20 mouse cellular contexts compared by ENCODE assay signal in the genomic region with DNA sequence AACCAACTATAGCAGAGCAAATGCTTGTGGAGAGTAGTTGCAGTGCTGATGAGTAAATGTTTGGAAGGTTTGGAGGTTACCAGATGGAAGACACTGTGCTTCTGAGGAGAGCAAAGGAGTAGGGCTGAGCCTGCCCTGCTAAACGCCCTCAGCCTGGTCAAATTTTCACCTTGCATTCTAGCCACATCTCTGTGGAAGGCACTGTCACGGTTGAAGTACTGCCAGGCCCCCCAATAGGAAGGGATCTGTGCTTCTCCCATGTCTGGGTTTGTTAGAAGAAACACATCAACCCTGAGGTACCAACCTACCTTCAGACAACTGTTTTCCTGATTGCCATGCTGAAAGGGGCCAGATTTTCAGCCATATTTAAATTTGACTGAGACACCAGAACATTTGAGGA.
DNase-seq lines count a peak whose midpoint lies in the region; ATAC-seq lines count a peak whose summit lies in the region.
"Had no signal": no experiment of that assay in that cellular context is flagged by ENCODE, and none has a peak within 500 bp of the region (broad histone marks: within the 10 kb centered on the region; RNA-seq: fewer than 3 reads in every experiment).

No protein-coding gene starts in this region.

- H3K9ac ChIP-seq in forebrain, embryonic 12.5 days, result no peak overlapping the region
- H3K9ac ChIP-seq: embryonic facial prominence, embryonic 12.5 days had no signal

- ATAC-seq in cerebellum, adult (ENCODE audit: insufficient number of reproducible peaks, low FRiP score, low TSS enrichment), result 0 out of 2 replicates have a peak, but pooled peaks have one; percentile 36
- no peak for ATAC-seq in forebrain, embryonic 12.5 days (ENCODE audit: low FRiP score)
- ATAC-seq: activated CD4-positive, CD25-positive, alpha-beta regulatory T cell, adult 4 months; CD4-positive, CD25-positive, alpha-beta regulatory T cell, adult 4 months; forebrain, embryonic 14.5 days; forebrain, embryonic 16.5 days; Patski had no signal

- no peak overlapping the region for H3K27ac ChIP-seq in forebrain, embryonic 12.5 days
- H3K27ac ChIP-seq: embryonic facial prominence, embryonic 10.5 days; embryonic facial prominence, embryonic 12.5 days; gastrocnemius, adult 2 months had no signal

- no peaks in the 10 kb centered on the region for H3K9me3 ChIP-seq in forebrain, embryonic 12.5 days
- H3K9me3 ChIP-seq: embryonic facial prominence, embryonic 10.5 days; embryonic facial prominence, embryonic 12.5 days; G1E had no signal

- no peak overlapping the region for H3K4me3 ChIP-seq in forebrain, embryonic 12.5 days (replicated peaks)
- H3K4me3 ChIP-seq: embryonic facial prominence, embryonic 10.5 days; embryonic facial prominence, embryonic 12.5 days; gastrocnemius, adult 2 months had no signal

- H3K36me3 ChIP-seq in forebrain, embryonic 12.5 days (replicated peaks), result no peaks in the 10 kb centered on the region; the same call in 1 of the 2 replicates
- H3K36me3 ChIP-seq: embryonic facial prominence, embryonic 10.5 days; embryonic facial prominence, embryonic 12.5 days; G1E had no signal

- no peak overlapping the region for H3K4me2 ChIP-seq in forebrain, embryonic 12.5 days
- H3K4me2 ChIP-seq: embryonic facial prominence, embryonic 12.5 days had no signal

- no peak for DNase-seq in cerebellum, adult 11 months
- peak; percentile 26 for DNase-seq in cerebellum, adult 9-10 months
- no peak for DNase-seq in cerebellum, adult 8-10 months
- peak; percentile 20 to 49 for DNase-seq in cerebellum, postnatal 14 days
- DNase-seq: adrenal gland, adult 8-10 months; adrenal gland, postnatal 14 days; adrenal gland, postnatal 36 days; B cell, adult 2 months; gastrocnemius, adult 2 months had no signal

- WGBS in forebrain, embryonic 12.5 days, result 88% methylated on average over 2 of the region's 2 CpGs

- no peaks in the 10 kb centered on the region for H3K27me3 ChIP-seq in forebrain, embryonic 12.5 days
- H3K27me3 ChIP-seq: CH12.LX; embryonic facial prominence, embryonic 12.5 days; Patski had no signal

- H3K4me1 ChIP-seq in forebrain, embryonic 12.5 days, result no peaks in the 10 kb centered on the region
- H3K4me1 ChIP-seq: embryonic facial prominence, embryonic 12.5 days had no signal

Comparison
In these comparisons a context has a peak if more than half of its experiments do, and no peak if none do; other contexts are left out.
1. DNase-seq: peak in cerebellum, adult 9-10 months (single experiment) and cerebellum, postnatal 14 days (2 of 2); none in cerebellum, adult 11 months (single experiment) and cerebellum, adult 8-10 months (single experiment).